ENCODE assay signal across 15 mouse cellular contexts in the genomic region with DNA sequence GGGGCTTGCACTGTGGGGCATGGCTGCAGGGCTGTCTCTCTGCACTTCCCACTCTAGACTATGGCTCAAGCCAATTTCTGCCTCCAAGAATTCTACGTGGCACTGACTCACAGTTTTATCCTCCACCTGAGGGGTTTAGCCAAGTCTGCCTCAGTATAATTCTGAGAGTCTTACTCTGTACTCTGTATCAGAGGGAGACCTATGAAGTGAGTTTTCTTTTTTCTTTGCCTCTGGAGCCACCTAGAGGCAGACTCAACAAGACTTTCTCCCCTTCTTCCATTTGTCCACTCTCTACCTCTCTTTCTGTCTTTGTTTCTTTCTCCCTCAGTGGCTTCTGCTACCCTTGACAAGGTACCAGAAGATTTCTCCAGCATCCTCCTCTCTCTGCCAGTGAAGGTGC. TPM values are rescaled to one million over a fixed set of nuclear protein-coding genes. Genes with fewer than 3 reads are reported as not detected.
DNase-seq lines count a peak whose midpoint lies in the region; ATAC-seq and TF ChIP-seq lines count a peak whose summit lies in the region.
"Had no signal": no experiment of that assay in that cellular context is flagged by ENCODE, and none has a peak within 500 bp of the region (broad histone marks: within the 10 kb centered on the region; RNA-seq: fewer than 3 reads in every experiment).

No protein-coding gene starts in this region.

- no peak overlapping the region for H3K27ac ChIP-seq in forebrain, embryonic 15.5 days (replicated peaks)
- H3K27ac ChIP-seq in forebrain, embryonic 11.5 days (ENCODE audit: low read depth, low read length) = no peak overlapping the region
- no peak overlapping the region for H3K27ac ChIP-seq in lung, postnatal 0 days (ENCODE audit: low read length)
- no peak overlapping the region for H3K27ac ChIP-seq in kidney, adult 2 months (ENCODE audit: insufficient read depth, low read depth, low read length)
- H3K27ac ChIP-seq: embryonic facial prominence, embryonic 13.5 days; lung, embryonic 15.5 days had no signal

- no peak for DNase-seq in forebrain, embryonic 11.5 days (ENCODE audit: low spot score)
- peak; percentile 8 for DNase-seq in lung, postnatal 0 days (ENCODE audit: low spot score)
- no peak for DNase-seq in lung, postnatal 25 days (ENCODE audit: low spot score)
- peak; percentile 47 for DNase-seq in embryo, embryonic 10.5 days (ENCODE audit: low spot score)
- peak; percentile 36 for DNase-seq in retina, postnatal 1 day
- no peak for DNase-seq in kidney, adult 2 months
- no peak for DNase-seq in layer of hippocampus, postnatal 25 days (ENCODE audit: extremely low spot score in 1 of 2, low spot score in 1 of 2)
- DNase-seq: adrenal gland, postnatal 10 days; thymus, postnatal 14 days had no signal

- H3K4me1 ChIP-seq in forebrain, embryonic 15.5 days = no peaks in the 10 kb centered on the region
- no peaks in the 10 kb centered on the region for H3K4me1 ChIP-seq in forebrain, embryonic 11.5 days (replicated peaks; ENCODE audit: control insufficient read depth, insufficient read depth, low read length)
- H3K4me1 ChIP-seq in lung, postnatal 0 days (ENCODE audit: insufficient read depth, low read depth, low read length) = no peaks in the 10 kb centered on the region
- H3K4me1 ChIP-seq in kidney, adult 2 months (ENCODE audit: control insufficient read depth, insufficient read depth, low read length) = no peaks in the 10 kb centered on the region
- H3K4me1 ChIP-seq: embryonic facial prominence, embryonic 13.5 days; lung, embryonic 15.5 days had no signal

- H3K4me2 ChIP-seq in forebrain, embryonic 15.5 days (replicated peaks) = no peak overlapping the region
- no peak overlapping the region for H3K4me2 ChIP-seq in forebrain, embryonic 11.5 days (ENCODE audit: low read depth, low read length, severe bottlenecking)
- no peak overlapping the region for H3K4me2 ChIP-seq in lung, postnatal 0 days (replicated peaks; ENCODE audit: low read depth, low read length)
- H3K4me2 ChIP-seq: embryonic facial prominence, embryonic 13.5 days; lung, embryonic 15.5 days had no signal

- H3K9ac ChIP-seq in forebrain, embryonic 15.5 days (replicated peaks) = no peak overlapping the region
- no peak overlapping the region for H3K9ac ChIP-seq in forebrain, embryonic 11.5 days (ENCODE audit: low read length)
- no peak overlapping the region for H3K9ac ChIP-seq in lung, postnatal 0 days (replicated peaks; ENCODE audit: low read depth)
- H3K9ac ChIP-seq: embryonic facial prominence, embryonic 13.5 days; lung, embryonic 15.5 days had no signal

- H3K4me3 ChIP-seq in forebrain, embryonic 15.5 days = no peak overlapping the region
- H3K4me3 ChIP-seq in forebrain, embryonic 11.5 days (ENCODE audit: low read depth, low read length) = no peak overlapping the region
- H3K4me3 ChIP-seq in lung, postnatal 0 days (ENCODE audit: low read depth, low read length) = no peak overlapping the region
- no peak overlapping the region for H3K4me3 ChIP-seq in kidney, adult 2 months (ENCODE audit: insufficient read depth, low read depth, low read length)
- H3K4me3 ChIP-seq: embryonic facial prominence, embryonic 13.5 days; lung, embryonic 15.5 days had no signal

- peak; percentile 60 for ATAC-seq in forebrain, embryonic 15.5 days (replicated peaks)
- no peak for ATAC-seq in forebrain, embryonic 11.5 days (replicated peaks; ENCODE audit: low FRiP score)
- no peak for ATAC-seq in lung, postnatal 0 days
- ATAC-seq: inflammation-experienced regulatory T-cells, adult 6 months had no signal

- H3K27me3 ChIP-seq in forebrain, embryonic 15.5 days = no peaks in the 10 kb centered on the region
- H3K27me3 ChIP-seq in forebrain, embryonic 11.5 days (ENCODE audit: control insufficient read depth, insufficient read depth, low read length) = no peaks in the 10 kb centered on the region
- no peaks in the 10 kb centered on the region for H3K27me3 ChIP-seq in lung, postnatal 0 days (replicated peaks; ENCODE audit: insufficient read depth, low read length)
- H3K27me3 ChIP-seq in kidney, adult 2 months (replicated peaks; ENCODE audit: control insufficient read depth, insufficient read depth, low read length) = no peaks in the 10 kb centered on the region
- H3K27me3 ChIP-seq: embryonic facial prominence, embryonic 13.5 days; lung, embryonic 15.5 days had no signal

- WGBS in forebrain, embryonic 15.5 days = 38% methylated on average over 1 of the region's 1 CpGs
- WGBS in forebrain, embryonic 11.5 days = 45% methylated on average over 1 of the region's 1 CpGs
- WGBS in lung, postnatal 0 days = 38% methylated on average over 1 of the region's 1 CpGs
- WGBS in kidney, adult 2 months = 56% methylated on average over 1 of the region's 1 CpGs

- H3K9me3 ChIP-seq in forebrain, embryonic 15.5 days = no peaks in the 10 kb centered on the region
- H3K9me3 ChIP-seq in forebrain, embryonic 11.5 days (ENCODE audit: control insufficient read depth, low read length) = no peaks in the 10 kb centered on the region
- no peaks in the 10 kb centered on the region for H3K9me3 ChIP-seq in lung, postnatal 0 days (ENCODE audit: low read length)
- H3K9me3 ChIP-seq: embryonic facial prominence, embryonic 13.5 days; lung, embryonic 15.5 days had no signal

- H3K36me3 ChIP-seq in forebrain, embryonic 15.5 days = no peaks in the 10 kb centered on the region
- H3K36me3 ChIP-seq in forebrain, embryonic 11.5 days (ENCODE audit: control insufficient read depth, insufficient read depth, low read length) = no peaks in the 10 kb centered on the region
- H3K36me3 ChIP-seq in lung, postnatal 0 days (ENCODE audit: insufficient read depth, low read length) = no peaks in the 10 kb centered on the region
- no peaks in the 10 kb centered on the region for H3K36me3 ChIP-seq in kidney, adult 2 months (ENCODE audit: control insufficient read depth, insufficient read depth, low read length)
- H3K36me3 ChIP-seq: embryonic facial prominence, embryonic 13.5 days; lung, embryonic 15.5 days had no signal

- TF ChIP-seq EP300 in lung, postnatal 0 days (IDR thresholded peaks at IDR 0.05) = no peak

- peak; percentile 39 for TF ChIP-seq CTCF in lung, postnatal 0 days (IDR thresholded peaks at IDR 0.05)
- no peak for TF ChIP-seq CTCF in kidney, adult 2 months (conservative IDR thresholded peaks at IDR 0.05; ENCODE audit: insufficient read depth, insufficient read length, low read depth, low read length)

- TF ChIP-seq POLR2A in kidney, adult 2 months (IDR thresholded peaks at IDR 0.05; ENCODE audit: low read depth, low read length) = no peak

RNA-seq across cellular contexts. Expression of gene Olfr1370, which starts 24.6 kb away (rescaled TPM):
- not detected in 2 replicates for polyA plus RNA-seq in forebrain, embryonic 15.5 days (2015; fragmentation: Nextera tagmentation; extraction: Ambion mirVana)
- polyA plus RNA-seq in forebrain, embryonic 11.5 days (2014; fragmentation: Nextera tagmentation; extraction: Ambion mirVana) = not detected in 2 replicates
- polyA plus RNA-seq in lung, postnatal 0 days (2015; fragmentation: Nextera tagmentation; extraction: Ambion mirVana) = not detected in 2 replicates
- polyA plus RNA-seq in kidney, adult 2 months (2012; rRNA removed) = not detected in 2 replicates
- total RNA-seq in layer of hippocampus, postnatal 25 days (2021) = not detected
- total RNA-seq: adrenal gland, postnatal 10 days; ES-E14; gastrocnemius, postnatal 4 days had no signal
- polyA plus RNA-seq: embryonic facial prominence, embryonic 13.5 days; lung, embryonic 15.5 days had no signal

Comparison
In these comparisons a context has a peak if more than half of its experiments do, and no peak if none do; other contexts are left out.
1. DNase-seq: peak in lung, postnatal 0 days (single experiment), embryo, embryonic 10.5 days (single experiment) and retina, postnatal 1 day (single experiment); none in forebrain, embryonic 11.5 days (single experiment), lung, postnatal 25 days (single experiment), kidney, adult 2 months (single experiment) and layer of hippocampus, postnatal 25 days (0 of 2).